Mouse (Mus musculus) limb, embryonic 14.5 days (tissue): ENCODE measurements around the gene Fyttd1. TPM values are rescaled to one million over a fixed set of nuclear protein-coding genes. Genes with fewer than 3 reads are reported as not detected.
"Not testable (repeated sequence)": the region's sequence is repeated elsewhere in the genome, so short reads cannot be mapped to it uniquely, and the experiment has no call there.

Experiments
- ATAC-seq: fragments of 200-750 bp; cut with Nextera tagmentation; 2 replicates; pipeline ENCODE4 v1.8.0; 2017; ENCODE audit warnings: low read depth, moderate number of reproducible peaks, moderate TSS enrichment; ENCODE audit not compliant: low FRiP score
- DNase-seq: peaks from one replicate; pipeline ENCODE4 v3.0.0-alpha.2; 2015; ENCODE audit warnings: low spot score
- H3K27ac ChIP-seq: fragments of 300-500 bp; sonication (generic); replicated peaks from 2 replicates; pipeline ENCODE4 v1.5.1; 2014; ENCODE audit warnings: low read depth, mild to moderate bottlenecking, low read length, moderate library complexity, mixed read lengths
- H3K27me3 ChIP-seq: fragments of 300-500 bp; sonication (generic); 2 replicates; pipeline ENCODE4 v1.6.1; 2014; ENCODE audit warnings: low read length, mixed read lengths; ENCODE audit not compliant: control insufficient read depth, insufficient read depth
- H3K36me3 ChIP-seq: fragments of 300-500 bp; sonication (generic); 2 replicates; pipeline ENCODE4 v1.6.1; 2014; ENCODE audit warnings: mild to moderate bottlenecking, low read length, moderate library complexity, mixed read lengths; ENCODE audit not compliant: control insufficient read depth, insufficient read depth
- H3K4me1 ChIP-seq: fragments of 300-500 bp; sonication (generic); 2 replicates; pipeline ENCODE4 v1.6.1; 2014; ENCODE audit warnings: antibody characterized with exemption, low read length, mixed read lengths; ENCODE audit not compliant: control insufficient read depth, insufficient read depth
- H3K4me2 ChIP-seq: fragments of 300-500 bp; sonication (generic); replicated peaks from 2 replicates; pipeline ENCODE4 v1.6.1; 2014; ENCODE audit warnings: low read depth, mild to moderate bottlenecking, low read length, moderate library complexity; ENCODE audit not compliant: severe bottlenecking
- H3K4me3 ChIP-seq: fragments of 300-500 bp; sonication (generic); replicated peaks from 2 replicates; pipeline ENCODE4 v1.5.1; 2014; ENCODE audit warnings: low read length
- H3K9ac ChIP-seq: fragments of 300-500 bp; sonication (generic); 2 replicates; pipeline ENCODE4 v1.6.1; 2014; ENCODE audit warnings: mild to moderate bottlenecking, low read depth, low read length, moderate library complexity; ENCODE audit not compliant: severe bottlenecking
- H3K9me3 ChIP-seq: fragments of 300-500 bp; sonication (generic); 2 replicates; pipeline ENCODE4 v1.6.1; 2016; ENCODE audit warnings: low read length; ENCODE audit not compliant: control insufficient read depth
- POLR2A ChIP-seq: fragments of 200-500 bp; IDR thresholded peaks from 2 replicates; pipeline ENCODE4 v1.8.0; 2012; ENCODE audit warnings: inconsistent platforms, mild to moderate bottlenecking, moderate library complexity, borderline replicate concordance; ENCODE audit not compliant: insufficient read depth, insufficient read length; ENCODE audit errors: extremely low read depth
- WGBS: fragments of 180-500 bp; shearing (Covaris S2); extraction: QIAGEN DNeasy Blood & Tissue Kit; methylation state at CpG from one replicate; pipeline ENCODE4 v1.1.7; 2014; 5-methylcytosine and 5-hydroxymethylcytosine counted together
- polyA plus RNA-seq, 2 experiments: library from polyadenylated mRNA; depleted of rRNA in 1 of 2; stranded (reverse) in 1 of 2; unstranded in 1 of 2; fragments of >200 nt; fragmentation: Nextera tagmentation in 1 of 2; extraction: Ambion mirVana in 1 of 2; gene quantifications; 2 replicates each; pipeline versions ENCODE4 v1.2.1 to v1.2.3; 2012 to 2014

Fyttd1 gene
- polyA plus RNA-seq, 2 experiments: 47.2 to 113 TPM

DNA sequence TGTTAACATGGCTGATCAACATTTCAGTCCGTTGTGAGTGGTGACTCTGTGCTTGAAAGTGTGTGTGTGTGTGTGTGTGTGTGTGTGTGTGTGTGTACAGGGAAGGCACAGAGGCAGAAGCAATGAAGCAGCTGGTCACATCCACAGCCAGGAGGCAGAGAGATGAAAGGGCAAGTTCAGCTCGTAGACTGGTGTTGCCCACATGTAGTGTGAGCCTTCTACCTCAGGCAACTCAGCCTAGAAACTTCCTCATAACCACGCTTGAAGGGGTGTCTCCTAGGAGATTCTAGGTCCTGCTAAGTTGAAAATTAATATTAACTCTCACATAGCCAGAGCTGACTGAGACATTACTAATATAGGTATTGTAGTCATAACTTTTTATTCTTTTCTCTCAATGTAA, 3.9 kb upstream of the Fyttd1 start:
- WGBS: 59% methylated on average over 3 of the region's 3 CpGs
- no peak overlapping the region for H3K27ac ChIP-seq

GRCm38 (mm10) chr16:32875281-32875680, 2.0 kb upstream of the Fyttd1 start:
- not testable (repeated sequence) for H3K36me3 ChIP-seq, ATAC-seq, H3K9ac ChIP-seq, H3K4me2 ChIP-seq, H3K9me3 ChIP-seq, H3K4me3 ChIP-seq, H3K27ac ChIP-seq, H3K4me1 ChIP-seq, DNase-seq, H3K27me3 ChIP-seq
- WGBS: 50% methylated on average over 1 of the region's 1 CpGs

More for the DNA sequence above, 3.9 kb upstream of the Fyttd1 start:
- Histone ChIP-seq H3K9me3 (no peaks in the 10 kb centered on the region), H3K4me2 (no peak overlapping the region), H3K4me1 (0 out of 2 replicates have a peak, but pooled peaks cover 4% of the 10 kb centered on the region), H3K36me3 (no peaks in the 10 kb centered on the region), H3K9ac (no peak overlapping the region), H3K4me3 (no peak overlapping the region), H3K27me3 (no peaks in the 10 kb centered on the region)
- ATAC-seq (no peak), DNase-seq (no peak)
- no peak for TF ChIP-seq POLR2A

DNA sequence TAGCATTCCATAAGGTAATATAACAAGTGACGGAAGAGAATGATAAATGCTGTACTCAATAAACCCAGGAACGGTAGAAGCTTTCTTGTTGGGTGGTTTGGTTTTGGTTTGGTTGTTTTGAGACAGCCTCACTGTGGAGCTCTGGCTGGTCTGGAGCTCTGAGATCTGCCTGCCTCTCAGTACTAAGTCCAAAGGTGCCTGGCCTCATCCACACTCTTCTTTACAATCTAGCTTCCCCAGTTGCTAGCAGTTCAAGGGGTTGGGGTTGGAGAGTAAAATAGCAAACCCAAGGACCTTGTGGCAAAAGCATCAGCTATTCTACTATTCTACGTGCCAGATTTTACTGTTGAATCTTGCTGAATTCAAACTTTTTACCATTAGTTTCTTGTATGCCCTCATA, 1.5 kb upstream of the Fyttd1 start:
- H3K36me3 ChIP-seq: no peaks in the 10 kb centered on the region
- H3K4me1 ChIP-seq: peaks cover 6% of the 10 kb centered on the region; the same call in 1 of the 2 replicates
- WGBS: 86% methylated on average over 3 of the region's 3 CpGs
- no peak overlapping the region for H3K9ac ChIP-seq
- H3K9me3 ChIP-seq: no peaks in the 10 kb centered on the region
- H3K4me3 ChIP-seq: no peak overlapping the region
- H3K27me3 ChIP-seq: no peaks in the 10 kb centered on the region
- no peak for DNase-seq
- H3K4me2 ChIP-seq: no peak overlapping the region
- no peak for ATAC-seq
- no peak for TF ChIP-seq POLR2A
- H3K27ac ChIP-seq: no peak overlapping the region

GRCm38 (mm10) chr16:32876831-32877230, 469 bp upstream of the Fyttd1 start:
- peaks cover 6% of the 10 kb centered on the region; the same call in 1 of the 2 replicates for H3K4me1 ChIP-seq
- 21% methylated on average over 9 of the region's 9 CpGs for WGBS
- no peak overlapping the region for H3K27ac ChIP-seq
- H3K4me3 ChIP-seq: peak overlapping the region; percentile 92
- H3K9ac ChIP-seq: peak overlapping the region; percentile 88
- peak overlapping the region; percentile 74 for H3K4me2 ChIP-seq
- DNase-seq: no peak
- H3K27me3 ChIP-seq: no peaks in the 10 kb centered on the region
- ATAC-seq: no peak
- H3K9me3 ChIP-seq: no peaks in the 10 kb centered on the region
- no peak for TF ChIP-seq POLR2A
- no peaks in the 10 kb centered on the region for H3K36me3 ChIP-seq

- Histone ChIP-seq H3K9ac (peak overlapping the region; percentile 88), H3K27ac (peak overlapping the region; percentile 63; the same call in 1 of the 2 replicates), H3K36me3 (no peaks in the 10 kb centered on the region), H3K27me3 (no peaks in the 10 kb centered on the region), H3K4me1 (peaks cover 6% of the 10 kb centered on the region; the same call in 1 of the 2 replicates), H3K4me2 (peak overlapping the region; percentile 74), H3K9me3 (no peaks in the 10 kb centered on the region), H3K4me3 (peak overlapping the region; percentile 92)
- DNase-seq (no peak), ATAC-seq (peak; percentile 16)
- TF ChIP-seq POLR2A: no peak
- WGBS: under 1% methylated on average over 27 of the region's 34 CpGs
Measured at GRCm38 (mm10) chr16:32878157-32878598, 878 bp downstream of the Fyttd1 start.
